In genomic region chr4:137488571-137489303, GRCm38 (mm10) we compare ENCODE assay signal across 9 mouse cellular contexts. TPM values are rescaled to one million over a fixed set of nuclear protein-coding genes. Genes with fewer than 3 reads are reported as not detected.
DNase-seq lines count a peak whose midpoint lies in the region; ATAC-seq lines count a peak whose summit lies in the region.
"Had no signal": no experiment of that assay in that cellular context is flagged by ENCODE, and none has a peak within 500 bp of the region (broad histone marks: within the 10 kb centered on the region; RNA-seq: fewer than 3 reads in every experiment).

No protein-coding gene starts in this region.

- H3K36me3 ChIP-seq in intestine, embryonic 15.5 days, result no peaks in the 10 kb centered on the region

- no peaks in the 10 kb centered on the region for H3K9me3 ChIP-seq in intestine, embryonic 15.5 days

- peak overlapping the region; percentile 29; the same call in 1 of the 2 replicates for H3K9ac ChIP-seq in intestine, embryonic 15.5 days

- peak; percentile 48; the same call in 1 of the 2 replicates for ATAC-seq in granulocyte monocyte progenitor cell, adult 5-6 weeks (replicated peaks; ENCODE audit: poor library complexity, severe bottlenecking)
- ATAC-seq in intestine, embryonic 15.5 days, result peak; percentile 71
- ATAC-seq in megakaryocyte-erythroid progenitor cell, adult 5-6 weeks (replicated peaks; ENCODE audit: low FRiP score, low TSS enrichment, poor library complexity, severe bottlenecking), result 0 out of 2 replicates have a peak, but pooled peaks have one; percentile 7
- ATAC-seq in inflammation-experienced regulatory T-cells, adult 6 months, result no peak

- peak overlapping the region; percentile 93 for H3K27ac ChIP-seq in intestine, embryonic 15.5 days

- no peaks in the 10 kb centered on the region for H3K27me3 ChIP-seq in intestine, embryonic 15.5 days (replicated peaks)

- WGBS in intestine, embryonic 15.5 days, result 21% methylated on average over 12 of the region's 12 CpGs

- peak; percentile 41 to 56 for DNase-seq in cerebellum, postnatal 14 days
- DNase-seq in cerebellum, adult 9-10 months, result no peak
- DNase-seq in ZHBTc4 (ENCODE audit: low read depth, low spot score), result peak; percentile 76
- DNase-seq in thymus, adult 18-20 months, result no peak

- peaks cover 68% of the 10 kb centered on the region for H3K4me1 ChIP-seq in intestine, embryonic 15.5 days (replicated peaks)

- H3K4me3 ChIP-seq in intestine, embryonic 15.5 days (replicated peaks), result no peak overlapping the region

- H3K4me2 ChIP-seq in intestine, embryonic 15.5 days (replicated peaks), result peak overlapping the region; percentile 29

RNA-seq across cellular contexts. Expression of gene Hspg2, which starts 20.2 kb away (rescaled TPM):
- total RNA-seq in granulocyte monocyte progenitor cell, adult 5-6 weeks (2014; fragmentation: Nextera tagmentation), result 0.21 TPM in 1 of 2 replicates, not detected in the other
- total RNA-seq in granulocyte monocyte progenitor cell, adult 5-6 weeks (2017), result 0.05 TPM in 1 of 2 replicates, not detected in the other
- 20.9 and 23.0 TPM in 2 replicates for polyA plus RNA-seq in intestine, embryonic 15.5 days (2015; fragmentation: Nextera tagmentation; extraction: Ambion mirVana)
- 0.22 TPM in 1 of 2 replicates, not detected in the other for total RNA-seq in megakaryocyte-erythroid progenitor cell, adult 5-6 weeks (2014; fragmentation: Nextera tagmentation)
- total RNA-seq in megakaryocyte-erythroid progenitor cell, adult 5-6 weeks (2017), result not detected in 2 replicates
- polyA plus RNA-seq in inflammation-experienced regulatory T-cells, adult 6 months (2017; shearing (Covaris generic)), result not detected

RNA-seq across cellular contexts. Expression of gene 1700013G24Rik, which starts 35.7 kb away (rescaled TPM):
- not detected in 2 replicates for total RNA-seq in granulocyte monocyte progenitor cell, adult 5-6 weeks (2014; fragmentation: Nextera tagmentation)
- not detected in 2 replicates for total RNA-seq in granulocyte monocyte progenitor cell, adult 5-6 weeks (2017)
- polyA plus RNA-seq in intestine, embryonic 15.5 days (2015; fragmentation: Nextera tagmentation; extraction: Ambion mirVana), result not detected in 2 replicates
- total RNA-seq in megakaryocyte-erythroid progenitor cell, adult 5-6 weeks (2014; fragmentation: Nextera tagmentation), result not detected in 2 replicates
- not detected in 2 replicates for total RNA-seq in megakaryocyte-erythroid progenitor cell, adult 5-6 weeks (2017)
- not detected for polyA plus RNA-seq in inflammation-experienced regulatory T-cells, adult 6 months (2017; shearing (Covaris generic))
- polyA plus RNA-seq: large intestine, adult 2 months had no signal

RNA-seq across cellular contexts. Expression of gene Cela3b, which starts 58.4 kb away (rescaled TPM):
- not detected in 2 replicates for total RNA-seq in granulocyte monocyte progenitor cell, adult 5-6 weeks (2014; fragmentation: Nextera tagmentation)
- not detected in 2 replicates for total RNA-seq in granulocyte monocyte progenitor cell, adult 5-6 weeks (2017)
- 74.8 and 281 TPM in 2 replicates for polyA plus RNA-seq in intestine, embryonic 15.5 days (2015; fragmentation: Nextera tagmentation; extraction: Ambion mirVana)
- not detected in 2 replicates for total RNA-seq in megakaryocyte-erythroid progenitor cell, adult 5-6 weeks (2014; fragmentation: Nextera tagmentation)
- not detected in 2 replicates for total RNA-seq in megakaryocyte-erythroid progenitor cell, adult 5-6 weeks (2017)
- not detected for polyA plus RNA-seq in inflammation-experienced regulatory T-cells, adult 6 months (2017; shearing (Covaris generic))

Comparison
In these comparisons a context has a peak if more than half of its experiments do, and no peak if none do; other contexts are left out.
1. DNase-seq: peak in cerebellum, postnatal 14 days (2 of 2) and ZHBTc4 (single experiment); none in cerebellum, adult 9-10 months (single experiment) and thymus, adult 18-20 months (0 of 2).